Mouse (Mus musculus): ENCODE measurements around the gene Chrm4.

- TF ChIP-seq CTCF (IDR thresholded peaks at IDR 0.05; ENCODE audit: insufficient read depth, low read depth, low read length) = peak; percentile 77
- no peak for TF ChIP-seq POLR2A (IDR thresholded peaks at IDR 0.05; ENCODE audit: insufficient read depth, low read depth, low read length)
Measured at GRCm38 (mm10) chr2:91923415-91924337, 3.4 kb upstream of the Chrm4 start.
